Mouse (Mus musculus) G1E (cell line): ENCODE measurements around the gene Schip1. TPM values are rescaled to one million over a fixed set of nuclear protein-coding genes. Genes with fewer than 3 reads are reported as not detected.

Source experiments
- ATAC-seq: 2 replicates; pipeline ENCODE4 v1.8.0; 2016; ENCODE audit warnings: mild to moderate bottlenecking; ENCODE audit not compliant: insufficient number of reproducible peaks, poor library complexity, low FRiP score, severe bottlenecking; ENCODE audit errors: extremely low read depth
- DNase-seq: peaks from one replicate; pipeline ENCODE4 v3.0.0; 2012; ENCODE audit warnings: low spot score
- H3K27me3 ChIP-seq: 2 replicates; pipeline ENCODE4 v1.6.1; 2012; ENCODE audit warnings: mild to moderate bottlenecking, low read length, inconsistent platforms; ENCODE audit not compliant: insufficient read depth
- H3K36me3 ChIP-seq: replicated peaks from 2 replicates; pipeline ENCODE3; 2012; ENCODE audit warnings: mild to moderate bottlenecking, inconsistent platforms
- H3K4me1 ChIP-seq: 2 replicates; pipeline ENCODE4 v1.6.1; 2012; ENCODE audit warnings: low read depth, low read length, inconsistent platforms, mixed read lengths; ENCODE audit not compliant: insufficient read depth
- H3K4me3 ChIP-seq: 2 replicates; pipeline ENCODE4 v1.5.1; 2012; ENCODE audit warnings: low read depth, mild to moderate bottlenecking, inconsistent platforms, low read length, moderate library complexity, mixed read lengths
- H3K9me3 ChIP-seq: replicated peaks from 2 replicates; pipeline ENCODE4 v1.6.1; 2012; ENCODE audit warnings: inconsistent platforms
- CTCF ChIP-seq: IDR thresholded peaks from 2 replicates; pipeline ENCODE4 v1.5.1; 2012; ENCODE audit warnings: low read depth, low read length, inconsistent platforms, mixed read lengths
- GATA1 ChIP-seq: IDR thresholded peaks from 2 replicates; pipeline ENCODE4 v1.6.1; 2012; ENCODE audit warnings: borderline replicate concordance, low read length, inconsistent platforms, mixed read lengths
- GATA2 ChIP-seq: IDR thresholded peaks from 2 replicates; pipeline ENCODE4 v1.6.1; 2012; ENCODE audit warnings: low read depth, low read length, inconsistent platforms, borderline replicate concordance
- POLR2AphosphoS5 ChIP-seq: IDR thresholded peaks from 2 replicates; pipeline ENCODE4 v1.6.1; 2012; ENCODE audit warnings: low read depth, low read length, inconsistent platforms; ENCODE audit not compliant: insufficient replicate concordance
- TAL1 ChIP-seq: conservative IDR thresholded peaks from 2 replicates; pipeline ENCODE4 v1.6.1; 2012; ENCODE audit warnings: low read depth, low read length, inconsistent platforms, mixed read lengths
- polyA plus RNA-seq: library from polyadenylated mRNA; stranded (reverse); fragments of >175 nt; gene quantifications from 2 replicates; pipeline ENCODE4 v1.2.3, GENCODE M21; 2012
- total RNA-seq, 2 experiments: library from RNA; stranded (forward) in 1 of 2; stranded (reverse) in 1 of 2; fragments of 200-1000 nt in 1 of 2; fragments of >200 nt in 1 of 2; fragmentation: Nextera tagmentation in 1 of 2; gene quantifications; 2 replicates each; pipeline ENCODE4 v1.2.3; 2014 to 2017

Gene Schip1
- total and polyA plus RNA-seq, 3 experiments, result 0.16 TPM; not detected in 2

DNA sequence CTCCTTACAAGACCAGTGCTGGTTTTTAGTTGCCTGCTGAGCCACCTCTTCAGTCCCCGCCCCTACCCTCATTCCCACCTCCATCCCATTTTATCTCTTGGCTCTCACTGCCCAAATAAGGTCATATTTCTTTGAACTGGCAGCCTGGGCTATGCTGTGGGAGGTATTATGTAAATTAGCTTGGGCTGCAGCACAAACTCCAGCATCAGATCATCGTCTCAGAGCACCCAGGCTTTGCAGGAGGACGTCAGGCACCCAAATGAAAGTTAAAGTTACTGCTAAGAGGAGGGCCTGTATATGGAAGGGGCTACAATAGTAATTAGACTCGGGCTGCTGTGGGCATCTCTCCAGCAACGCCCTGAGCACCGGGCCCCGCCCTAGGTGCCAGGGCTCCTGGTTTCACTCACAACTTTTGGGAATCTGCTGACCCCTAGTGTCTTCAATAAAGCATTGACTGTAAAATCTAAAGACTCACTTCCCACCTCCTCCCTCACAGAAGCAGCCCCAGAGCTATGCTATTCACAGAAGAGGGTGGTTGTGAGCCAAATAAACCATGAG, 478.4 kb downstream of the Schip1 start:
- Histone ChIP-seq H3K4me3 (no peak overlapping the region), H3K9me3 (peaks cover 56% of the 10 kb centered on the region), H3K27me3 (no peaks in the 10 kb centered on the region), H3K4me1 (no peaks in the 10 kb centered on the region), H3K36me3 (no peaks in the 10 kb centered on the region)
- DNase-seq (no peak), ATAC-seq (peak; percentile 4; the same call in 1 of the 2 replicates)
- TF ChIP-seq TAL1 (no peak), CTCF (no peak), GATA1 (no peak), POLR2AphosphoS5 (no peak), GATA2 (no peak)

DNA sequence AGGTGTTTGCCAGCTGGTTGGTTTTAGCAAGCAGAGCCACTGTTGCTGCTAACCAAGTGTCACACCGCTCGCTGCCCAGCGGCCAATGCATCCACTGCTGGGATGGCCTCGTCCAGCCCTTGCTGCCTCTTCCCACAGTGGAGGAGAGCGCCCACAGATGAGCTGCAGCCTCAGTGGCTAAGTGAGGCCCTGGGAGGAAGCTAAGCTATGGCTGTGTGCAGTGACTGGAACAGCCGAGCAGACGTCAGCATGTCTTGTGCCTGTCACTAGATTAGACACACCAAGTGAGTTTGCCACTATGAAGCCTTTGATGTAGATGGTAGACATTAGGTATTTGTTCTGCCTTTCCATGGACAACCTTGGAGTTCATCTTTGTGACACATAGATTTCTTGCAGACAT, 480.2 kb downstream of the Schip1 start:
- no peak for DNase-seq
- ATAC-seq, result no peak
- Histone ChIP-seq H3K27me3 (no peaks in the 10 kb centered on the region), H3K4me3 (no peak overlapping the region), H3K36me3 (no peaks in the 10 kb centered on the region), H3K4me1 (no peaks in the 10 kb centered on the region), H3K9me3 (peaks cover 51% of the 10 kb centered on the region)
- TF ChIP-seq TAL1 (no peak), POLR2AphosphoS5 (no peak), CTCF (no peak), GATA1 (no peak), GATA2 (no peak)

DNA sequence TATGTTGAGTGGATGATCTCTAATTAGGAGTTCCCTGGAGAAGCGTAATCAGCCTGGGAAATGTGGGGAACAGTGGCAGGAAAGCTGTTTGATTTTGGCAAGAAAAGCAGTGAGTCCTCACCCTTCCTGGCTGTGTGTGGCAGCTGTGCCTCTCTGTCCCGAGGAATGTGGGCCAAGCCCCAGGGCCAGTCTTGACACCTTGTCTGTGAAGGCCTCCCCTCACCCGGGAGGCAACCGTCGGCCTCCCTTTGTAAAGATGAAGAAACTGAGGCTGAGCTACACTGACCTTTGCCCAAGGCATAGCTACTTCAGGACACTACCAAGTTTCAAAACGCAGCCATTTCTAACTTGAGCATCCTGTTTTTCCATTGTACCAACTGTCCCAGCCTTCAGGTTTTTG, 481.3 kb downstream of the Schip1 start:
- Histone ChIP-seq H3K4me1 (no peaks in the 10 kb centered on the region), H3K9me3 (peaks cover 50% of the 10 kb centered on the region), H3K36me3 (no peaks in the 10 kb centered on the region), H3K4me3 (no peak overlapping the region), H3K27me3 (no peaks in the 10 kb centered on the region)
- ATAC-seq (no peak), DNase-seq (no peak)
- TF ChIP-seq GATA1 (no peak), TAL1 (no peak), GATA2 (no peak), CTCF (no peak), POLR2AphosphoS5 (no peak)

DNA sequence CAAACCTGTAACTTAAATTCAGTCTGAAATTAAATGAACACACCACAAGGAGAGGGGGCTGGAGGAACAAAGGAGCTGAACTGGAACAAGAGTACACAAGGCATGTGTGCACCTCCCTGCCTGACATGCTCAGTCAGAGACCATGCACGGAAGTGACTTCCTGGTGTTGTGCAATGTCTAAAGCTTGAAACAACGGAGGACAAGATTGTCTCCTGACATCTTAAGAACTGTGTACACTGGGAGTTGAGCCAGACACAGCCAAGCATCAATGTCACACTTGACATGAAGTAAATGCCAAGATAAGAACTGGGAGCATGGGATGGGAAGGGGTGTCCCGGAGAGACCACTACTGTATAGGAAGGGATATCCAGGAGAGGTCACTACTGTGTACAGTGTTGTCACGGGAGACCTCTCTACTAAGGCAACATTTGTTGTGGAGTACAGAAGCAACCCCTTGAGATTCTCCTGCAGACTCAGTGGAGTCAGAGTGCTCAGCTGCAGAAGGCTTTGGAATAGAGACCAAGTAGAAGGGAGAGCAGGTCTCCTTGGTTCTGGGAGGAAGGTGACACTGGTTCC, 490.6 kb downstream of the Schip1 start:
- Histone ChIP-seq H3K9me3 (peaks cover 59% of the 10 kb centered on the region), H3K36me3 (no peaks in the 10 kb centered on the region), H3K4me1 (no peaks in the 10 kb centered on the region), H3K4me3 (no peak overlapping the region), H3K27me3 (no peaks in the 10 kb centered on the region)
- TF ChIP-seq GATA2 (no peak), TAL1 (no peak), POLR2AphosphoS5 (no peak), CTCF (no peak), GATA1 (no peak)
- no peak for DNase-seq
- no peak for ATAC-seq

DNA sequence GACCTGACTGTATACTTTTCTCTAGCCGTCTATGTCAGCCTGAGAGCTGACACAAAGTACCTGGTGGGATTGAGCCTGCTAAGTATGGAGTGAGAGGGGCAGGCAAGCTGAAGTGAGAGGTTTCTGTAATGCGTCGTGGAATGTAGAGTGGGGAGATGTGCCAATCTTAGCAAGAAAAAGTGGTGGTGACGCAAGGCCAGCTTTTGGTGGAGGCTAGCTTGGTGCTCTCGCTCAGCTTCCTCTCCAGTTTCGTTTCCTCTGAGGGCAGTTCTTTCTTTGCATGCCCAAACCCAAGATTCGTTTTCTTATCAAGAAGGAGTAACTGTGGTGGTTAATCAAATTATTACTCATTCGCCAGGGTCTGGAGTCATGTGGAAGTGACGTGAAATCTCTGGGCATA, 492.3 kb downstream of the Schip1 start:
- Histone ChIP-seq H3K9me3 (peaks cover 57% of the 10 kb centered on the region), H3K27me3 (no peaks in the 10 kb centered on the region), H3K4me1 (no peaks in the 10 kb centered on the region), H3K36me3 (no peaks in the 10 kb centered on the region), H3K4me3 (no peak overlapping the region)
- DNase-seq (no peak), ATAC-seq (no peak)
- TF ChIP-seq CTCF (no peak), GATA1 (no peak)

DNA sequence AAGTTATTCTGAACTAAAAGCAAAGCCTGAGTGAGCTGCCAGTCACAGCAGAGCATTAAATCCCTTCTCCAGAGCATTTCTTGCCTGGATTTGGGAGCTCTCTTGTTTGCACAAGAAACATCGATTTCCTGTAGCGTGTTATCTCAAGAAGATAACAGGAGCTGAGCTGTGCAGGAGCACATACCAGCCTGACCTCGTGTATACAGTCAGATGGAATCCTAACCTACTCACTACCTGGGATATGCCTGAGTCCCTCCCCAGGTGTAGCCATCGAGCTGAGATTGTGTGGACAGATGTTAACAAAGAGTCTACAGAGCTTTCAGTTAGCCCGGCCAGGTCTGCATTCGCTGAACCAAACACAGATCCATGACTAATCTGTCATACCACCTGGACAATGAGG, 494.1 kb downstream of the Schip1 start:
- no peak for ATAC-seq
- H3K4me3 ChIP-seq, result no peak overlapping the region
- no peaks in the 10 kb centered on the region for H3K27me3 ChIP-seq
- no peaks in the 10 kb centered on the region for H3K4me1 ChIP-seq
- peaks cover 49% of the 10 kb centered on the region for H3K9me3 ChIP-seq
- TF ChIP-seq GATA1 (no peak), CTCF (no peak), GATA2 (no peak)
- H3K36me3 ChIP-seq, result no peaks in the 10 kb centered on the region
- no peak for DNase-seq

DNA sequence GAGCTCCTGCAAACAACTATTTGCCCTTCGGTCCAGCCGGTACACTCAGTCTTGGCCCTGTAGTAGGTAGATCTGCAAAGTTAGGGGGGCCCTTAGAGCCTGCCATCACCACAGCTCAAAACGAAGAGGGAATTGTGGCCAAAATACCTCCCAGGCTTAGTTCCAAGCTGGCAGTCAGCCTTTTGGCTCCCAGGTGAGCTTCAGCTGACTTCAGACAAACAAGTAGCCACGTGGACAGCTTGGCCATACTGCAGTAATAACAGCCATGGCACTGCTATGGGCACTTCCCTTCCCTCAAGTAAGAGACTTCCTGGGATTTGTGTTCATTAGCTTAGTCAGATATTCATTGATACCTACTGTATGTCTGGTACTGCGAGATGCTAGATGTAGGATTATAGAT, 495.5 kb downstream of the Schip1 start:
- no peaks in the 10 kb centered on the region for H3K4me1 ChIP-seq
- TF ChIP-seq CTCF (no peak), POLR2AphosphoS5 (no peak), GATA1 (no peak), TAL1 (no peak), GATA2 (no peak)
- H3K36me3 ChIP-seq, result no peaks in the 10 kb centered on the region
- ATAC-seq (no peak), DNase-seq (no peak)
- no peaks in the 10 kb centered on the region for H3K27me3 ChIP-seq
- no peak overlapping the region for H3K4me3 ChIP-seq
- peaks cover 47% of the 10 kb centered on the region for H3K9me3 ChIP-seq
